Mouse (Mus musculus) myocyte (in vitro differentiated cells): ENCODE measurements around the gene Dvl2. TPM values are rescaled to one million over a fixed set of nuclear protein-coding genes. Genes with fewer than 3 reads are reported as not detected.

Experiments used
- H3K27me3 ChIP-seq: one replicate; pipeline ENCODE4 v1.6.1; 2011; ENCODE audit not compliant: control insufficient read depth, insufficient read depth, insufficient read length
- H3K36me3 ChIP-seq: one replicate; pipeline ENCODE4 v1.6.1; 2011; ENCODE audit not compliant: control insufficient read depth, insufficient read depth
- H3K4me2 ChIP-seq: one replicate; pipeline ENCODE4 v1.6.1; 2011; ENCODE audit warnings: low read depth, control low read depth
- H3K4me3 ChIP-seq: one replicate; pipeline ENCODE4 v1.5.1; 2011; ENCODE audit warnings: mild to moderate bottlenecking, control low read depth, moderate library complexity
- H3K79me2 ChIP-seq: one replicate; pipeline ENCODE4 v1.6.1; 2011; ENCODE audit not compliant: control insufficient read depth, insufficient read depth
- H3ac ChIP-seq: one replicate; pipeline ENCODE4 v1.6.1; 2011; ENCODE audit not compliant: control insufficient read depth, insufficient read length
- CEBPB ChIP-seq: IDR thresholded peaks from 2 replicates; pipeline ENCODE4 v1.6.1; 2011; ENCODE audit warnings: mild to moderate bottlenecking, moderate library complexity; ENCODE audit not compliant: poor library complexity, insufficient read depth, severe bottlenecking
- E2F4 ChIP-seq: IDR thresholded peaks from one replicate; pipeline ENCODE4 v1.6.1; 2011; ENCODE audit warnings: mild to moderate bottlenecking, control low read depth, moderate library complexity; ENCODE audit not compliant: insufficient read depth
- MAX ChIP-seq: IDR thresholded peaks from one replicate; pipeline ENCODE4 v1.6.1; 2011; ENCODE audit warnings: low read depth, mild to moderate bottlenecking, control low read depth
- MYOD1 ChIP-seq, 3 experiments: IDR thresholded peaks; one replicate each; pipeline ENCODE4 v1.6.1; 2011; ENCODE audit warnings: control low read depth in 2 of 3, low read depth in 2 of 3, mild to moderate bottlenecking in 2 of 3, moderate library complexity in 1 of 3; ENCODE audit not compliant: insufficient read length in 2 of 3, control insufficient read depth in 1 of 3
- MYOG ChIP-seq, 3 experiments: IDR thresholded peaks; one replicate each; pipeline ENCODE4 v1.6.1; 2011; ENCODE audit warnings: control low read depth in 2 of 3, low read depth in 2 of 3, mild to moderate bottlenecking in 2 of 3; ENCODE audit not compliant: insufficient read length in 2 of 3, control insufficient read depth in 1 of 3, insufficient read depth in 1 of 3
- POLR2A ChIP-seq: IDR thresholded peaks from one replicate; pipeline ENCODE4 v1.6.1; 2011; ENCODE audit warnings: low read depth, mild to moderate bottlenecking, control low read depth, moderate library complexity; ENCODE audit not compliant: insufficient read length
- POLR2AphosphoS2 ChIP-seq: IDR thresholded peaks from one replicate; pipeline ENCODE4 v1.6.1; 2011; ENCODE audit warnings: low read depth, control low read depth; ENCODE audit not compliant: insufficient read length
- REST ChIP-seq: IDR thresholded peaks from one replicate; pipeline ENCODE4 v1.6.1; 2011; ENCODE audit warnings: mild to moderate bottlenecking, control low read depth, moderate library complexity; ENCODE audit not compliant: insufficient read depth, insufficient read length
- SRF ChIP-seq: IDR thresholded peaks from one replicate; pipeline ENCODE4 v1.6.1; 2011; ENCODE audit warnings: low read depth; ENCODE audit not compliant: control insufficient read depth, insufficient read length
- TCF12 ChIP-seq: IDR thresholded peaks from one replicate; pipeline ENCODE4 v1.6.1; 2011; ENCODE audit warnings: mild to moderate bottlenecking, control low read depth; ENCODE audit not compliant: poor library complexity, insufficient read depth, severe bottlenecking
- TCF3 ChIP-seq: IDR thresholded peaks from one replicate; pipeline ENCODE4 v1.6.1; 2011; ENCODE audit warnings: low read depth, control low read depth; ENCODE audit not compliant: insufficient read length
- USF1 ChIP-seq: IDR thresholded peaks from one replicate; pipeline ENCODE4 v1.6.1; 2011; ENCODE audit warnings: low read depth, mild to moderate bottlenecking, control low read depth, moderate library complexity
- polyA plus RNA-seq: library from polyadenylated mRNA; unstranded; fragments of >200 nt; fragmentation: generic; extraction: Trizol; gene quantifications from one replicate; pipeline ENCODE4 v1.2.1, GENCODE M21; 2012; ENCODE audit warnings: missing spikeins

The Dvl2 gene
- polyA plus RNA-seq, 1 experiment: 24.3 TPM

DNA sequence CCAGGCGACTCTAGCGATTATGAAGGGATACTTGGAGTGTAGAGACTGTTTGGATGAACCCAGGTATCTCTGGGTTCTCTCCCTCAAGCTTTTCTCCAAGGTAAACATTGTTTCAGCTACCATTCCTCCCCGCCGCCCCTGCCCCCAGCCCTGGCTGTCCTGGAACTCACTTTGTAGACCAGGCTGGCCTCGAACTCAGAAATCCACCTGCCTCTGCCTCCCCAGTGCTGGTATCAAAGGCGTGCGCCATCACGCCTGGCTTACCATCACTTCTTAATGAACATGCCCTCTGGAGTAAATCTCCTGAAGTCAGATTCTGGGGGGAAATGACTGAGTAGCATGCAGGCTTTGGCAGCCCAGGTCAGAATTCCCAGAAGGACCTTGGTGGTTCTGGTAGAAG is 18.2 kb upstream of the Dvl2 start, which contains the start of gene Elp5:
Gene Elp5, minus strand, starts transcription at position 293 of the 400 bp plus-strand sequence.
- peak within 1 kb of the TSS; percentile 73 for H3K4me3 ChIP-seq
- H3K36me3 ChIP-seq: peaks cover 20% of the 10 kb centered on the region
- TF ChIP-seq E2F4 (no peak), TCF3 (no peak), MAX (no peak), POLR2A (no peak), TCF12 (no peak), USF1 (no peak), POLR2AphosphoS2 (no peak), CEBPB (no peak), REST (no peak), MYOD1 (IDR thresholded peaks at IDR 0.05; ENCODE audit: control insufficient read depth in 1 of 3, insufficient read length in 2 of 3, low read depth in 2 of 3) (no peak), MYOG (IDR thresholded peaks at IDR 0.05; ENCODE audit: control insufficient read depth in 1 of 3, insufficient read depth in 1 of 3, insufficient read length in 2 of 3, low read depth in 2 of 3) (no peak), SRF (no peak)
- H3K4me2 ChIP-seq: peak within 1 kb of the TSS; percentile 96
- peak within 1 kb of the TSS; percentile 93 for H3ac ChIP-seq
- peaks cover 61% of the 10 kb centered on the region for H3K79me2 ChIP-seq
- no peaks in the 10 kb centered on the region for H3K27me3 ChIP-seq

DNA sequence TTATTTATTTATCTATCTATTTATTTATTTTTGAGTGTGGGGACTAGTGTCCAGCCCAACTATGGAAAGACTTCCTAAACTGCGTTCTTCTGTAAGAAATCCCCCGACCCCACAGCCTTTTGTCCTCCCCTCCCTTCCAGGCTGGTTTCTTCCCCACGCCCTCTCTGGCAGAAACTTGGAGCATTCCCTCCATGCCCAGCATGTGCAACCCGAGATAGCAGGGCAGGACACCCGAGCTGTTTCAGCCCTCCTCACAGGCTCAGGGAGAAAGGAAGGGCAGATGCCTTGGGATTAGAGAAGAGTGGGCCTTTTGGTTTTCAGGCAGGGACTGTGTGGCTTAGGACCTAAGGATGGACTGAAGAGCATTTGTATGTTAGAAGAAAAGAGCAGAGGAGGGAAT is 17.5 kb upstream of the Dvl2 start:
- Histone ChIP-seq H3K36me3 (peaks cover 20% of the 10 kb centered on the region), H3K79me2 (peaks cover 54% of the 10 kb centered on the region), H3K4me2 (peak overlapping the region; percentile 96), H3K27me3 (no peaks in the 10 kb centered on the region), H3ac (no peak overlapping the region), H3K4me3 (peak overlapping the region; percentile 73)
- TF ChIP-seq CEBPB (no peak), TCF3 (no peak), SRF (no peak), USF1 (no peak), MYOD1 (IDR thresholded peaks at IDR 0.05; ENCODE audit: control insufficient read depth in 1 of 3, insufficient read length in 2 of 3, low read depth in 2 of 3) (no peak), POLR2AphosphoS2 (no peak), MYOG (IDR thresholded peaks at IDR 0.05; ENCODE audit: control insufficient read depth in 1 of 3, insufficient read depth in 1 of 3, insufficient read length in 2 of 3, low read depth in 2 of 3) (peak in 1 of 3 experiments; percentile 16), TCF12 (no peak), E2F4 (no peak), POLR2A (peak; percentile 21), MAX (no peak), REST (no peak)

DNA sequence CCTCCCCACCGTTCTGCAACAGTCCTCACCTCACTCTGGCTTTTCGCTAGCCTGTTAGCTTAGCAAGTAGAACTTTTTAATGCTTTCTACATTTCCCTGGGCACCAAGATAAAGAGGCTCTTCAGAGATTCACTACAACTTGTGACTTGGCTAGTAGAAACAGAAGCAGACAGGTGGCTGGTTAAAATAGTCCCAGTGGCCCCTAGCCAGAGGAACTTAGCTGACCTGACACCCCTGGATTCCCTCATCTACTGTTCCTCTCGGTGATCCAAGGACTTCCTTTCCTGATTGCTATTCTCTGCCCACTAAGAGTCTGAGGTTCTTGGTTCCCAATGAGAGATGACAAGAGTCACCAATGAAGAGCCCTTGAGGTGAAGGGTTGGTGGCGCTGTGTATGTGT is 17.0 kb upstream of the Dvl2 start:
- peaks cover 25% of the 10 kb centered on the region for H3K36me3 ChIP-seq
- H3K4me3 ChIP-seq: peak overlapping the region; percentile 73
- H3K79me2 ChIP-seq: peaks cover 49% of the 10 kb centered on the region
- no peaks in the 10 kb centered on the region for H3K27me3 ChIP-seq
- no peak overlapping the region for H3ac ChIP-seq
- TF ChIP-seq POLR2A (no peak), E2F4 (no peak), MYOD1 (IDR thresholded peaks at IDR 0.05; ENCODE audit: control insufficient read depth in 1 of 3, insufficient read length in 2 of 3, low read depth in 2 of 3) (peak in 2 of 3 experiments; percentile 20 to 47)
- peak overlapping the region; percentile 96 for H3K4me2 ChIP-seq

DNA sequence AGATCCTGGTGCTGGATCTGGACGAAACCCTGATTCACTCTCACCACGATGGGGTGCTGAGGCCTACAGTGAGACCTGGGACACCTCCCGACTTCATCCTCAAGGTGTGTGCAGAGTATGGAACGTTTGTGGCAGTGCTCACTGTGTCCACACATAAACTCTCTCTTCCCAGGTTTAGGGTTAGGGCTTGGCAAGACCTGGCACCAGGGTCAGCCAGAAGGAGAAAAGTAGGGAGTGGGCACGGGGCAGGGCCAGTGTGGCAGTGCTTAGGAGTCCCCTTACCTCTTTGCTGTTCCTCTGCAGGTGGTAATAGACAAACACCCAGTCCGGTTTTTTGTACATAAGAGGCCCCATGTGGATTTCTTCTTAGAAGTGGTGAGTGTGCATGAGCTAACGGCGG is 16.0 kb upstream of the Dvl2 start:
- H3ac ChIP-seq: no peak overlapping the region
- H3K4me3 ChIP-seq: no peak overlapping the region
- peaks cover 30% of the 10 kb centered on the region for H3K36me3 ChIP-seq
- H3K27me3 ChIP-seq: no peaks in the 10 kb centered on the region
- TF ChIP-seq TCF3 (no peak), MAX (no peak), CEBPB (no peak), MYOD1 (IDR thresholded peaks at IDR 0.05; ENCODE audit: control insufficient read depth in 1 of 3, insufficient read length in 2 of 3, low read depth in 2 of 3) (no peak), MYOG (IDR thresholded peaks at IDR 0.05; ENCODE audit: control insufficient read depth in 1 of 3, insufficient read depth in 1 of 3, insufficient read length in 2 of 3, low read depth in 2 of 3) (no peak), USF1 (no peak)
- H3K79me2 ChIP-seq: peaks cover 39% of the 10 kb centered on the region
- no peak overlapping the region for H3K4me2 ChIP-seq

DNA sequence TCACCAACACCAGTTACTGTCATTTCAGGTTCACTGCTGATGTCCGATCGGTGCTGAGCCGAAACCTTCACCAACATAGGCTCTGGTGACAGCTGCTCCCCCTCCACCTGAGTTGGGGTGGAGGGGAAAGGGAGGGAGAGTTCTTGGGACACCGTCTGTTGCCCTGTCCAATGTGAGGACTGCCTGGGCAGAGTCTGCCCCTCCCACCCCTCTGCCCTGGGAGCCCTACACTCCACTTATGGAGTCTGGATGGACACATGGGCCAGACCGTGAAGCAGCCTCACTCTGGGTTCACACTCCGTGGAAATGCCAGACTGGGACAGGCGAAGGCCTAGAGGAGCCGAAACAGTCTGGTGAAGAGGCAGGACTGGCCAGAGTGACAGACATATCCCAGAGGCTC is 10.4 kb upstream of the Dvl2 start:
- peaks cover 32% of the 10 kb centered on the region for H3K79me2 ChIP-seq
- H3K4me3 ChIP-seq: no peak overlapping the region
- TF ChIP-seq MYOG (IDR thresholded peaks at IDR 0.05; ENCODE audit: control insufficient read depth in 1 of 3, insufficient read depth in 1 of 3, insufficient read length in 2 of 3, low read depth in 2 of 3) (no peak), REST (no peak), E2F4 (no peak), POLR2A (no peak), SRF (no peak), CEBPB (no peak), USF1 (no peak), TCF3 (no peak), TCF12 (no peak), MAX (no peak), MYOD1 (IDR thresholded peaks at IDR 0.05; ENCODE audit: control insufficient read depth in 1 of 3, insufficient read length in 2 of 3, low read depth in 2 of 3) (no peak), POLR2AphosphoS2 (no peak)
- H3ac ChIP-seq: no peak overlapping the region
- no peaks in the 10 kb centered on the region for H3K27me3 ChIP-seq
- no peak overlapping the region for H3K4me2 ChIP-seq
- peaks cover 36% of the 10 kb centered on the region for H3K36me3 ChIP-seq
